Mouse (Mus musculus) ES-Bruce4 (cell line): ENCODE data around the gene Ltbp1.

Source experiments
- CTCF ChIP-seq: IDR thresholded peaks from one replicate; pipeline ENCODE4 v1.8.1; 2011; ENCODE audit warnings: low read depth, low read length
- EP300 ChIP-seq: IDR thresholded peaks from 2 replicates; pipeline ENCODE4 v1.6.1; 2011; ENCODE audit warnings: low read depth, low read length; ENCODE audit not compliant: insufficient read depth
- POLR2A ChIP-seq: IDR thresholded peaks from one replicate; pipeline ENCODE4 v1.8.1; 2011; ENCODE audit warnings: low read length; ENCODE audit not compliant: insufficient read depth

GRCm38 (mm10) chr17:74994582-74994893, 10.8 kb upstream of the Ltbp1 start:
- TF ChIP-seq POLR2A (no peak), EP300 (no peak), CTCF (no peak)
